Mouse (Mus musculus) olfactory bulb, adult 2 months (tissue): Measurements from ENCODE around the gene Grik3.

ENCODE experiments used
- CTCF ChIP-seq: fragments of 200-500 bp; IDR thresholded peaks from 2 replicates; pipeline ENCODE4 v1.5.1; 2012; ENCODE audit warnings: low read depth, mild to moderate bottlenecking, low read length, moderate library complexity; ENCODE audit not compliant: insufficient read depth
- POLR2A ChIP-seq: fragments of 200-500 bp; IDR thresholded peaks from 2 replicates; pipeline ENCODE4 v1.6.1; 2012; ENCODE audit warnings: mild to moderate bottlenecking, low read depth, low read length, moderate library complexity; ENCODE audit not compliant: insufficient read depth

DNA sequence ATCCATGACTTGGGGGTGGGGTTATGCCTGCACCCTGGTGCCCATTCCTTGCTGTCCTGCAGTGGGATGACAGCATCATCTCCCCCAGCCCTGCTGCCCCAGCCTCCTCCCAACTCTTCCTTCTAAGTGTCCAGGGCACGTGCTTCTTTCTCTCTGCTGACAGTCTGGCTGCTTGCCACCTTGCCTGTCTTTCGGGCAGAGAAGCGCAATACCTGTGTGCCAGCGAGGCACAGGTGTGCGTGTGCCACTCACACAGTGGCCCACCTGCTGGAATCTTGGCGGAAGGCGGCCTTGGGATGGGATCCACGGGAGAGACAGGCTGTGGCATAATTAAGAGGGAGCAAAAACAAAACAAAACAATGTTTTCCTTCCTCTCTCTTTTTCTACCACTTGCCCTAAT, 6.4 kb upstream of the Grik3 start:
- TF ChIP-seq CTCF (no peak), POLR2A (no peak)
